Mouse (Mus musculus) heart, embryonic 10.5 days (tissue): ENCODE results near the gene Syn2. TPM values are rescaled to one million over a fixed set of nuclear protein-coding genes. Genes with fewer than 3 reads are reported as not detected.

Experiments
- DNase-seq: peaks from one replicate; pipeline ENCODE4 v3.0.0-alpha.2; 2017; ENCODE audit warnings: low spot score
- H3K27ac ChIP-seq: fragments of 300-500 bp; sonication (generic); 2 replicates; pipeline ENCODE4 v1.5.1; 2016; ENCODE audit warnings: mild to moderate bottlenecking
- H3K27me3 ChIP-seq: fragments of 300-500 bp; sonication (generic); 2 replicates; pipeline ENCODE4 v1.6.1; 2016; ENCODE audit warnings: mild to moderate bottlenecking; ENCODE audit not compliant: poor library complexity, insufficient read depth, severe bottlenecking
- H3K36me3 ChIP-seq: fragments of 300-500 bp; sonication (generic); 2 replicates; pipeline ENCODE4 v1.6.1; 2016; ENCODE audit warnings: mild to moderate bottlenecking, moderate library complexity
- H3K4me1 ChIP-seq: fragments of 300-500 bp; sonication (generic); 2 replicates; pipeline ENCODE4 v1.6.1; 2016; ENCODE audit warnings: mild to moderate bottlenecking
- H3K4me3 ChIP-seq: fragments of 300-500 bp; sonication (generic); 2 replicates; pipeline ENCODE4 v1.5.1; 2016; ENCODE audit warnings: mild to moderate bottlenecking, moderate library complexity
- H3K9me3 ChIP-seq: fragments of 300-500 bp; sonication (generic); 2 replicates; pipeline ENCODE4 v1.6.1; 2016; ENCODE audit warnings: mild to moderate bottlenecking, moderate library complexity
- WGBS: fragments of 180-500 bp; shearing (Covaris S2); methylation state at CpG from one replicate; pipeline ENCODE4 v1.1.7; 2016; 5-methylcytosine and 5-hydroxymethylcytosine counted together
- polyA plus RNA-seq: library from polyadenylated mRNA; unstranded; fragments of >200 nt; fragmentation: Nextera tagmentation; extraction: Ambion mirVana; gene quantifications from 2 replicates; pipeline ENCODE4 v1.2.1, GENCODE M21; 2016

The Syn2 gene
- polyA plus RNA-seq, 1 experiment from 2014 or later = 0.49 TPM

GRCm38 (mm10) chr6:115288223-115288622, 153.5 kb downstream of the Syn2 start:
- Histone ChIP-seq H3K9me3 (no peaks in the 10 kb centered on the region), H3K27ac (no peak overlapping the region), H3K4me1 (peaks cover 21% of the 10 kb centered on the region), H3K36me3 (no peaks in the 10 kb centered on the region), H3K27me3 (peaks cover 64% of the 10 kb centered on the region), H3K4me3 (no peak overlapping the region)
- no peak for DNase-seq
- WGBS = 85% methylated on average over 3 of the region's 3 CpGs

GRCm38 (mm10) chr6:115290561-115290960, 155.9 kb downstream of the Syn2 start:
- Histone ChIP-seq H3K27ac (no peak overlapping the region), H3K9me3 (no peaks in the 10 kb centered on the region), H3K36me3 (no peaks in the 10 kb centered on the region), H3K4me3 (no peak overlapping the region), H3K27me3 (peaks cover 62% of the 10 kb centered on the region), H3K4me1 (peaks cover 21% of the 10 kb centered on the region)
- no peak for DNase-seq
- 42% methylated on average over 5 of the region's 5 CpGs for WGBS

GRCm38 (mm10) chr6:115291068-115291467, 156.4 kb downstream of the Syn2 start:
- Histone ChIP-seq H3K36me3 (no peaks in the 10 kb centered on the region), H3K4me1 (peaks cover 21% of the 10 kb centered on the region), H3K27ac (no peak overlapping the region), H3K4me3 (no peak overlapping the region), H3K9me3 (no peaks in the 10 kb centered on the region), H3K27me3 (peaks cover 62% of the 10 kb centered on the region)
- DNase-seq = no peak
- 83% methylated on average over 2 of the region's 2 CpGs for WGBS

GRCm38 (mm10) chr6:115291823-115292222, 157.1 kb downstream of the Syn2 start:
- Histone ChIP-seq H3K4me1 (peaks cover 21% of the 10 kb centered on the region), H3K36me3 (no peaks in the 10 kb centered on the region), H3K27ac (no peak overlapping the region), H3K9me3 (no peaks in the 10 kb centered on the region), H3K4me3 (no peak overlapping the region), H3K27me3 (peaks cover 62% of the 10 kb centered on the region)
- WGBS = 89% methylated on average over 6 of the region's 6 CpGs
- no peak for DNase-seq

- DNase-seq = no peak
- Histone ChIP-seq H3K4me3 (no peak overlapping the region), H3K9me3 (no peaks in the 10 kb centered on the region), H3K27me3 (peaks cover 62% of the 10 kb centered on the region), H3K27ac (0 out of 2 replicates have a peak overlapping the region, but pooled peaks have one; percentile 13), H3K4me1 (peaks cover 13% of the 10 kb centered on the region), H3K36me3 (no peaks in the 10 kb centered on the region)
- 37% methylated on average over 6 of the region's 6 CpGs for WGBS
Measured at GRCm38 (mm10) chr6:115292621-115293020, 157.9 kb downstream of the Syn2 start.

- Histone ChIP-seq H3K4me3 (no peak overlapping the region), H3K27me3 (peaks cover 55% of the 10 kb centered on the region), H3K9me3 (no peaks in the 10 kb centered on the region), H3K27ac (no peak overlapping the region), H3K4me1 (peaks cover 13% of the 10 kb centered on the region), H3K36me3 (no peaks in the 10 kb centered on the region)
- no peak for DNase-seq
- 70% methylated on average over 2 of the region's 2 CpGs for WGBS
Measured at GRCm38 (mm10) chr6:115293877-115294276, 159.2 kb downstream of the Syn2 start.

GRCm38 (mm10) chr6:115307134-115307533, 172.4 kb downstream of the Syn2 start:
- no peaks in the 10 kb centered on the region for H3K36me3 ChIP-seq
- WGBS = 65% methylated on average over 2 of the region's 2 CpGs
- no peak overlapping the region for H3K4me3 ChIP-seq
- H3K4me1 ChIP-seq = no peaks in the 10 kb centered on the region
- no peak for DNase-seq
- H3K9me3 ChIP-seq = no peaks in the 10 kb centered on the region
- no peak overlapping the region for H3K27ac ChIP-seq
- H3K27me3 ChIP-seq = no peaks in the 10 kb centered on the region

GRCm38 (mm10) chr6:115312780-115313179, 178.1 kb downstream of the Syn2 start:
- H3K4me3 ChIP-seq = no peak overlapping the region
- no peaks in the 10 kb centered on the region for H3K27me3 ChIP-seq
- 78% methylated on average over 12 of the region's 12 CpGs for WGBS
- H3K27ac ChIP-seq = no peak overlapping the region
- H3K36me3 ChIP-seq = no peaks in the 10 kb centered on the region
- no peak for DNase-seq
- no peaks in the 10 kb centered on the region for H3K9me3 ChIP-seq
- H3K4me1 ChIP-seq = no peaks in the 10 kb centered on the region

- Histone ChIP-seq H3K4me1 (peaks cover 2% of the 10 kb centered on the region; the same call in 1 of the 2 replicates), H3K36me3 (no peaks in the 10 kb centered on the region), H3K27ac (no peak overlapping the region), H3K4me3 (no peak overlapping the region), H3K27me3 (no peaks in the 10 kb centered on the region), H3K9me3 (no peaks in the 10 kb centered on the region)
- no peak for DNase-seq
- 72% methylated on average over 9 of the region's 9 CpGs for WGBS
Measured at GRCm38 (mm10) chr6:115313235-115313738, 178.6 kb downstream of the Syn2 start.

GRCm38 (mm10) chr6:115313910-115314309, 179.2 kb downstream of the Syn2 start:
- no peak for DNase-seq
- Histone ChIP-seq H3K9me3 (no peaks in the 10 kb centered on the region), H3K27ac (no peak overlapping the region), H3K36me3 (no peaks in the 10 kb centered on the region), H3K4me1 (peaks cover 5% of the 10 kb centered on the region; the same call in 1 of the 2 replicates), H3K4me3 (no peak overlapping the region), H3K27me3 (no peaks in the 10 kb centered on the region)
- 61% methylated on average over 7 of the region's 7 CpGs for WGBS

- no peak for DNase-seq
- no peak overlapping the region for H3K4me3 ChIP-seq
- whole genome bisulfite sequencing = 85% methylated on average over 4 of the region's 4 CpGs
- H3K9me3 ChIP-seq = no peaks in the 10 kb centered on the region
- peaks cover 5% of the 10 kb centered on the region; the same call in 1 of the 2 replicates for H3K4me1 ChIP-seq
- no peaks in the 10 kb centered on the region for H3K36me3 ChIP-seq
- H3K27ac ChIP-seq = no peak overlapping the region
- H3K27me3 ChIP-seq = no peaks in the 10 kb centered on the region
Measured at GRCm38 (mm10) chr6:115315770-115316169, 181.1 kb downstream of the Syn2 start.

GRCm38 (mm10) chr6:115316811-115317221, 182.1 kb downstream of the Syn2 start:
- no peaks in the 10 kb centered on the region for H3K27me3 ChIP-seq

GRCm38 (mm10) chr6:115318811-115319210, 184.1 kb downstream of the Syn2 start:
- WGBS = 77% methylated on average over 6 of the region's 6 CpGs
- Histone ChIP-seq H3K36me3 (no peaks in the 10 kb centered on the region), H3K27me3 (no peaks in the 10 kb centered on the region), H3K4me1 (peaks cover 5% of the 10 kb centered on the region; the same call in 1 of the 2 replicates), H3K9me3 (no peaks in the 10 kb centered on the region), H3K4me3 (no peak overlapping the region), H3K27ac (no peak overlapping the region)
- no peak for DNase-seq

More at GRCm38 (mm10) chr6:115316811-115317221, 182.1 kb downstream of the Syn2 start:
- Histone ChIP-seq H3K36me3 (no peaks in the 10 kb centered on the region), H3K4me3 (no peak overlapping the region), H3K9me3 (no peaks in the 10 kb centered on the region), H3K4me1 (peaks cover 5% of the 10 kb centered on the region; the same call in 1 of the 2 replicates), H3K27ac (no peak overlapping the region)
- WGBS = 73% methylated on average over 11 of the region's 11 CpGs
- DNase-seq = no peak

- no peak for DNase-seq
- Histone ChIP-seq H3K27me3 (no peaks in the 10 kb centered on the region), H3K4me3 (no peak overlapping the region), H3K27ac (no peak overlapping the region), H3K4me1 (peaks cover 5% of the 10 kb centered on the region; the same call in 1 of the 2 replicates), H3K36me3 (no peaks in the 10 kb centered on the region), H3K9me3 (no peaks in the 10 kb centered on the region)
- WGBS = 89% methylated on average over 4 of the region's 4 CpGs
Measured at GRCm38 (mm10) chr6:115319686-115320085, 185.0 kb downstream of the Syn2 start.
